Mouse (Mus musculus) bone marrow, adult 2 months (tissue): ENCODE results near the gene Itk.

Source experiments
- CTCF ChIP-seq: fragments of 200-500 bp; IDR thresholded peaks from 2 replicates; pipeline ENCODE4 v1.5.1; 2011; ENCODE audit warnings: low read length, control low read depth; ENCODE audit not compliant: control insufficient read depth, insufficient read depth
- POLR2A ChIP-seq: fragments of 200-500 bp; IDR thresholded peaks from 2 replicates; pipeline ENCODE4 v1.6.1; 2011; ENCODE audit warnings: low read depth, mild to moderate bottlenecking, control low read depth, low read length, borderline replicate concordance; ENCODE audit not compliant: control insufficient read depth

- TF ChIP-seq CTCF, result no peak
- no peak for TF ChIP-seq POLR2A
Observed at GRCm38 (mm10) chr11:46283800-46284199, 105.5 kb downstream of the Itk start.
